Mouse (Mus musculus): ENCODE measurements around the gene Tas1r2. TPM values are rescaled to one million over a fixed set of nuclear protein-coding genes. Genes with fewer than 3 reads are reported as not detected.

Gene Tas1r2
- not detected in 2 replicates for polyA plus RNA-seq (2015; fragmentation: Nextera tagmentation; extraction: Ambion mirVana)

DNA sequence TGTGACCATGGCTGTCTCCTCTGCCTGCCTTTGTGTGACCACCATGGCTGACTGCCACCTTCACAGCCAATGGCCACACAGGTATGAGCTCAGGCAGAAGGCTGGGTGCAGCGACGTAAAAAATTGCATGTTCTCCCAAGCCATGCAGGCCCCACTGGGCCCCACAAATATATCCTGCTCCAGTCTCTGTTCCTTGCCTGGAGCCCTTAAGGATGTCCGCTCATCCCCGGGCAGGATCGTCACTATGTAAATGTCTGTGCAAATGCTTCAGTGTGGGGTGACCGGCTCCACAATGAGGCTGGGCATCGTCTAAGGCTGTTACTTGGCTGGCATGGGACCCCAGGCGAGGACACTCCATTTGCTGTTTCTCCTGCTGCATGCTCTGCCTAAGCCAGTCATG, at the start of gene Tas1r2:
TSS of gene Tas1r2 (plus strand) at position 301 of the 400 bp plus-strand sequence.
- Histone ChIP-seq H3K36me3 (ENCODE audit: insufficient read depth, low read length) (peaks cover 6% of the 10 kb centered on the region; the same call in 1 of the 2 replicates), H3K4me3 (ENCODE audit: low read length) (no peak within 1 kb of the TSS), H3K9ac (replicated peaks; ENCODE audit: low read length) (no peak within 1 kb of the TSS), H3K4me2 (replicated peaks; ENCODE audit: low read depth, low read length) (no peak within 1 kb of the TSS), H3K27ac (ENCODE audit: low read length) (no peak within 1 kb of the TSS), H3K4me1 (ENCODE audit: insufficient read depth, low read length) (peaks cover 8% of the 10 kb centered on the region; the same call in 1 of the 2 replicates), H3K9me3 (ENCODE audit: low read length) (no peaks in the 10 kb centered on the region), H3K27me3 (ENCODE audit: insufficient read depth, low read length) (no peaks in the 10 kb centered on the region)
- 77% methylated on average over 8 of the region's 8 CpGs for WGBS
- no peak for ATAC-seq (ENCODE audit: low FRiP score, low TSS enrichment)

DNA sequence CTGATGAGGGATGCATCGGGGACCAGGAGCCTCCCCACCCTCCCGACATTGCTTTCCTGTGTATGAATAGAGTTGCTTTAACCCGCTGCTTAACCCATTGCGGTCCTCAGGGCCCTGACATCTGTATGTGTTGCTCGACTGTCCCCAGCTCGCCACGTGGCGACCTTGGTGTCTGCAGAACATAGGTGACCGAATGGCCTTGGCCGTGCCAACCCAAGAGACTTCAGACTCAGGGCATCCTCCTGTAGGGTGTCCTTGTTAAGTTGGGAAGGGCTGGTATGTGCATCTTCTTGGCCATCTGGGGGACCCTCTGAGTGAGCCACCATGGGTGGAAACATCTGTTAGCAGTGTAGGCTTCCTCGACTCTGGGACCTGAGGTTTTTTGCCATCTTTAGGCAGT, 48.1 kb upstream of the Tas1r2 start:
- 78% methylated on average over 11 of the region's 11 CpGs for WGBS
- Histone ChIP-seq H3K36me3 (ENCODE audit: insufficient read depth, low read length) (peaks cover 25% of the 10 kb centered on the region), H3K4me2 (replicated peaks; ENCODE audit: low read depth, low read length) (no peak overlapping the region), H3K9me3 (ENCODE audit: low read length) (no peaks in the 10 kb centered on the region), H3K4me3 (ENCODE audit: low read length) (no peak overlapping the region), H3K27ac (ENCODE audit: low read length) (no peak overlapping the region), H3K4me1 (ENCODE audit: insufficient read depth, low read length) (peaks cover 24% of the 10 kb centered on the region), H3K27me3 (ENCODE audit: insufficient read depth, low read length) (no peaks in the 10 kb centered on the region), H3K9ac (replicated peaks; ENCODE audit: low read length) (no peak overlapping the region)
- ATAC-seq (ENCODE audit: low FRiP score, low TSS enrichment): no peak

DNA sequence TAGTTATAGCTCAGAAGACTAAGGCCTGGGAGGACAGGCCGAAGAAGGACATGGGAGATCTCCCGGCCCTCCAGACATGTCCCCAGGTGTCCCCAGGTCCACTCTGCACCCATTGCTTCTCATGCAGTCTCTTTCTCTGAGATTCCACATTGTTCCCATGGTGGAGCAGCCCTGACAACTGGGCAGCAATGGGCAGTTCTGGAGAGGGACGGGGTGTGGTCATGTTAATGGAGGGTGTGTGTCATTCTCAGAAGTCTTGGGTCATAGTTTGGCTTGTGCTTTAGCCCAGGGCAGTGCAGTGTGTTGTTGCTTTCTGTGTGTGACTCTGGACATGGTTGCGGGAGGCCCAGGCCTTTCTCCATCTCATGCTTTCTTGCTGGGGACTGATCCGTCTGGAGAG, 46.6 kb upstream of the Tas1r2 start:
- WGBS: 97% methylated on average over 5 of the region's 5 CpGs
- H3K4me1 ChIP-seq (ENCODE audit: insufficient read depth, low read length): peaks cover 19% of the 10 kb centered on the region
- no peak overlapping the region for H3K9ac ChIP-seq (replicated peaks; ENCODE audit: low read length)
- peaks cover 27% of the 10 kb centered on the region for H3K36me3 ChIP-seq (ENCODE audit: insufficient read depth, low read length)
- H3K4me2 ChIP-seq (replicated peaks; ENCODE audit: low read depth, low read length): no peak overlapping the region
- no peaks in the 10 kb centered on the region for H3K27me3 ChIP-seq (ENCODE audit: insufficient read depth, low read length)
- ATAC-seq (ENCODE audit: low FRiP score, low TSS enrichment): no peak
- no peaks in the 10 kb centered on the region for H3K9me3 ChIP-seq (ENCODE audit: low read length)
- no peak overlapping the region for H3K27ac ChIP-seq (ENCODE audit: low read length)
- no peak overlapping the region for H3K4me3 ChIP-seq (ENCODE audit: low read length)

DNA sequence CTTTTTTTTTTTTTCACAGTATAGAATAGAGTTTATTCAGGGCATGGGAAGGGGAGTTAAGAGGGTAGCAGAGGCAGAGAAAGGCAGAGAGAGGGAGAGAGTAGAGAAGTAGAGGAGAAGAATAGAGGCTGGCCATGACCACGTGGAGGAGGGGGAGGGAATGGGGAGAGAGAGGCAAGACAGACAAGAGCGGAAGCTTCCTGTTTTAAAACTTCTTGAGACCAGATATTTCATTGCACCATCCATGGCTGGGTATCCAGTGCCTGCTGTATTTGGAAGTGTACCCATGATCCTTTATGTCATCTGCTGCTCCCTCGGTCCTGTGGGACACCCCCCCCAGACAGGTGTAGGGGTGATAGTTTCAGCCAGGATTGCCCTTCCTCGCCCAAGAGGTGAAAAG, 44.4 kb upstream of the Tas1r2 start:
- WGBS: 77% methylated on average over 4 of the region's 4 CpGs
- Histone ChIP-seq H3K4me3 (ENCODE audit: low read length) (no peak overlapping the region), H3K27ac (ENCODE audit: low read length) (no peak overlapping the region), H3K36me3 (ENCODE audit: insufficient read depth, low read length) (peaks cover 36% of the 10 kb centered on the region), H3K27me3 (ENCODE audit: insufficient read depth, low read length) (no peaks in the 10 kb centered on the region), H3K4me2 (replicated peaks; ENCODE audit: low read depth, low read length) (no peak overlapping the region), H3K9ac (replicated peaks; ENCODE audit: low read length) (no peak overlapping the region), H3K4me1 (ENCODE audit: insufficient read depth, low read length) (peaks cover 8% of the 10 kb centered on the region; the same call in 1 of the 2 replicates), H3K9me3 (ENCODE audit: low read length) (peaks cover 3% of the 10 kb centered on the region; the same call in 1 of the 2 replicates)
- ATAC-seq (ENCODE audit: low FRiP score, low TSS enrichment): no peak

DNA sequence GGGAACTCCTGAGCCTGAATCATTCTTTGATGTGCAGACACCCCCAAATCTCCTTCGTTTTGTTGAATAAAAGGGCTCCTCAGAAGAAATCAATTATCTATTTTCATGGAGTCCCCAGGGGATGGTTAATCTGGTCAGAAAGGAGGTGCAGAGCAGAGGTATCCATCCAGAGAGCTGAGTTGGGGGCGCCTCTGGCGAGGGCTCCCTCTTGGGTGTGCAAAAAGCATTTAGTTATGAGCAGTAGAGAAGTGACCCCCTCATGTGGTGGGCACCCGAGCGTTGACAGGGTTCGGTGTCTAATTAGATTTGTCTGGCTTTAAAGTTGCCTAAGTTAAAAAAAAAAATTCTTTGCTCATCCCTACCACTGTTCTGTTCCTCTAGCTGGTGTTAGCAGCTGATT, 42.4 kb upstream of the Tas1r2 start:
- H3K9me3 ChIP-seq (ENCODE audit: low read length): peaks cover 5% of the 10 kb centered on the region; the same call in 1 of the 2 replicates
- no peak overlapping the region for H3K4me2 ChIP-seq (replicated peaks; ENCODE audit: low read depth, low read length)
- peaks cover 12% of the 10 kb centered on the region for H3K4me1 ChIP-seq (ENCODE audit: insufficient read depth, low read length)
- peak overlapping the region; percentile 63 for H3K27ac ChIP-seq (ENCODE audit: low read length)
- peaks cover 38% of the 10 kb centered on the region for H3K36me3 ChIP-seq (ENCODE audit: insufficient read depth, low read length)
- WGBS: 63% methylated on average over 6 of the region's 6 CpGs
- no peaks in the 10 kb centered on the region for H3K27me3 ChIP-seq (ENCODE audit: insufficient read depth, low read length)
- no peak for ATAC-seq (ENCODE audit: low FRiP score, low TSS enrichment)
- H3K4me3 ChIP-seq (ENCODE audit: low read length): no peak overlapping the region
- H3K9ac ChIP-seq (replicated peaks; ENCODE audit: low read length): no peak overlapping the region

DNA sequence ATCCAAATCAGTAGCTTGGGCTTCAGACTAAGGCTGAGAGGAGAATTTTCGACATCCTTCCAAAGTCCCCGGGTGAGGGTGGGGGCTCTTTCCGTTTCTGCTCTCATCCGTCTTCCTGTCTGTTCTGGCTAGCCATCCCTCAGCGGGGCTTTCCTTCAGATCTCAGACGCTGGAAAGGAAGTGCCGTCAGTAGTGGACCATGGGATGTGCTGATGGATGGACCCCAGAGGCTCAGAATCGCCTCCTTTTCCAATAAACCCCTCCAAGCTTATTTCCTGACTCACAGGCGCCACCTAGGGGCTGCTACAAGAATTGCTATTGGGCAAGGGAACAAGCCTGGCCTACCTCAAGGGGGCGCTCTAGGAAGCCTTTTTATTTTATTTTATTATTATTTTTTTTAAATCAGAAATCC, 41.8 kb upstream of the Tas1r2 start:
- Histone ChIP-seq H3K27ac (ENCODE audit: low read length) (peak overlapping the region; percentile 36; the same call in 1 of the 2 replicates), H3K4me1 (ENCODE audit: insufficient read depth, low read length) (peaks cover 17% of the 10 kb centered on the region), H3K9me3 (ENCODE audit: low read length) (peaks cover 5% of the 10 kb centered on the region; the same call in 1 of the 2 replicates), H3K36me3 (ENCODE audit: insufficient read depth, low read length) (peaks cover 36% of the 10 kb centered on the region), H3K4me2 (replicated peaks; ENCODE audit: low read depth, low read length) (peak overlapping the region; percentile 31; the same call in 1 of the 2 replicates), H3K9ac (replicated peaks; ENCODE audit: low read length) (no peak overlapping the region), H3K27me3 (ENCODE audit: insufficient read depth, low read length) (no peaks in the 10 kb centered on the region), H3K4me3 (ENCODE audit: low read length) (peak overlapping the region; percentile 20; the same call in 1 of the 2 replicates)
- 0 out of 2 replicates have a peak, but pooled peaks have one; percentile 65 for ATAC-seq (ENCODE audit: low FRiP score, low TSS enrichment)
- WGBS: 1% methylated on average over 10 of the region's 10 CpGs

DNA sequence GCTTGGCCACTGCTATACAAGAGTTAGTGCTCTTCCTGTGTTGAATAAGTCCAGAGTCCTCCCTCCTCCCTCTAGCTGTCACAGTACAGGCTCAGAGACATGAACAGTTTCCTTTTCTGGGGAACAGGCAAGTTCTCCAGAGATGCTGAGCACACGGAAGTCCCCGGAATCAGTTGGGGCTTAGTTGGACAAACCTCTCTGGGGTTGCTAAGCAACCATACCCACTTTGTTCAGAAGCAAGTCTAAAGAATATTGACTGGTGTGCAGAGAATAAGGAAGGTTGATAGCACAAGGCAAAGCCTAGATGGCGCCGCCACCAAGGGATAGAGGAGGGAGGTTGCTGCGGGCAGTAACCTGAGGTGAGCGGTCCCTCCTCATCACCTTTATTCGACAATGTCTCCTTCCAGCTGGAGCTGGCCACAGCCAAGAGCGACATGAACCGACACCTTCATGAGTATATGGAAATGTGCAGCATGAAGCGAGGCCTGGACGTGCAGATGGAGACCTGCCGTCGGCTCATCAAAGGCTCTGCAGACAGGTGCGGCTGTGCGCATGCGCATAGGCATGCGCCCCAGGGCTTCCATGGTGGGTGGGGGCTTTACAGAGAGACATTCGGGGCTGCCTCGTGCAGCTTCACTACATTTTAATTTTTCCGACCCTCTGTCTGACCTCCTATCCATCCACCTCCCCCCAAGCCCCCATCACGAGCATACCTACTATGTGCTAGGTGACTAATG, 38.6 kb upstream of the Tas1r2 start:
- Histone ChIP-seq H3K27me3 (ENCODE audit: insufficient read depth, low read length) (no peaks in the 10 kb centered on the region), H3K27ac (ENCODE audit: low read length) (no peak overlapping the region), H3K4me1 (ENCODE audit: insufficient read depth, low read length) (peaks cover 23% of the 10 kb centered on the region), H3K4me3 (ENCODE audit: low read length) (no peak overlapping the region), H3K36me3 (ENCODE audit: insufficient read depth, low read length) (peaks cover 25% of the 10 kb centered on the region), H3K9me3 (ENCODE audit: low read length) (peaks cover 5% of the 10 kb centered on the region; the same call in 1 of the 2 replicates), H3K9ac (replicated peaks; ENCODE audit: low read length) (no peak overlapping the region), H3K4me2 (replicated peaks; ENCODE audit: low read depth, low read length) (no peak overlapping the region)
- no peak for ATAC-seq (ENCODE audit: low FRiP score, low TSS enrichment)
- WGBS: 89% methylated on average over 21 of the region's 21 CpGs

DNA sequence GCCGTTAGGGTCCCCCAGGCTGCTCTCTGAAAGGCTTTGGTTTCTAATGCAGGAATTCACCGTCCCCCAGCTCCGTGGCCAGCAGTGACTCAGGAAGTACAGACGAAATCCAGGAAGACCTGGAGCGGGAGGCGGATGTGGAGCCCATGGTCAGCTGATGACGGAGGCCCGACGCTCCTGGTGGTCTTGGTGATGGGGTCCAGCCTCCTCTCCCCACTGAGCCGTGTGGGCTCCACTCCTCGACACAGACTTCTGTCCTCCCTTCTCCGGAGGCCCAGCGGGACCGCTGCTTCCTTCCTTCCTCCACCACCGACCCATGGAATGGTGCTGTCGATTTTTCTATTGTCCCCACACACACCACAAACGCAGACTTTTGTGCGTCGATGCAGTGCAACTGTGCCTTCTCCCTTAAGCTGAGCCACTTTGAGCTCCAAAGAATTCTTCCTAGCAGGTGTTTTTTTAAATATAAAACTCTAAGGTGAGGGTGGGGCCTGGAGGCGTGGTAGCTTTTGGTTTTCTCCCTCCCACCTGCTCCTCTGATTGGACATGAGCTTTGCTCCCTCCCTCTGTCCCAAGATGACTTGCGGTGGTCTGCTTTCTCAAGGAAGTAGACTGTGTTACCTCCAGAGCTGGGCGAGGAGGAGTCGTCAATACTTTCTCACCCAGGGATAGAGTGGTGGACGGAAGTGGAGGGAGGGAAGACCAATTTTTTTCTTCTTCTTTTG, 36.9 kb upstream of the Tas1r2 start:
- H3K27me3 ChIP-seq (ENCODE audit: insufficient read depth, low read length): no peaks in the 10 kb centered on the region
- peaks cover 5% of the 10 kb centered on the region; the same call in 1 of the 2 replicates for H3K9me3 ChIP-seq (ENCODE audit: low read length)
- H3K4me3 ChIP-seq (ENCODE audit: low read length): peak overlapping the region; percentile 53
- WGBS: 12% methylated on average over 24 of the region's 24 CpGs
- peak overlapping the region; percentile 70 for H3K4me2 ChIP-seq (replicated peaks; ENCODE audit: low read depth, low read length)
- H3K9ac ChIP-seq (replicated peaks; ENCODE audit: low read length): peak overlapping the region; percentile 70
- peaks cover 17% of the 10 kb centered on the region for H3K4me1 ChIP-seq (ENCODE audit: insufficient read depth, low read length)
- H3K36me3 ChIP-seq (ENCODE audit: insufficient read depth, low read length): peaks cover 21% of the 10 kb centered on the region
- ATAC-seq (ENCODE audit: low FRiP score, low TSS enrichment): peak; percentile 87
- peak overlapping the region; percentile 79 for H3K27ac ChIP-seq (ENCODE audit: low read length)

DNA sequence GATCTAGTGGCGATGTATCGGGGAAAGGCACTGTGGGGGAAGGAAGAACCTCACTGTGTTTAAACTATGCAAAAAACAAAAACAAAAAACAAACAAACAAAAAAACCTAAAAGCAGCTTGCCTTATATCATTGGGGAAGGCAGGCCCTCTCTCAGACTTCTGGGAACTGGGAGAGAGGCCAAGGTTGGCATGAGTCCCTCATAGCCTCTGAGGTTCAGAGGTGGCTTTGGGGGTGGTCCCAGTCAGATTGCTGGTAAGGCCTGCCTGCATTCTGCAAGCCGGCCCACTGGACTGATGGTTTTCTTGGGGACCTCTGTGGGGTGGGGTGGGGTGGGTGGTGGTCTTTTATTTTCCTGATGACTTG, 36.4 kb upstream of the Tas1r2 start:
- 63% methylated on average over 3 of the region's 3 CpGs for WGBS
- Histone ChIP-seq H3K4me1 (ENCODE audit: insufficient read depth, low read length) (peaks cover 15% of the 10 kb centered on the region), H3K36me3 (ENCODE audit: insufficient read depth, low read length) (peaks cover 21% of the 10 kb centered on the region), H3K27ac (ENCODE audit: low read length) (peak overlapping the region; percentile 79), H3K27me3 (ENCODE audit: insufficient read depth, low read length) (no peaks in the 10 kb centered on the region), H3K4me3 (ENCODE audit: low read length) (peak overlapping the region; percentile 53), H3K9me3 (ENCODE audit: low read length) (peaks cover 5% of the 10 kb centered on the region; the same call in 1 of the 2 replicates), H3K4me2 (replicated peaks; ENCODE audit: low read depth, low read length) (peak overlapping the region; percentile 70), H3K9ac (replicated peaks; ENCODE audit: low read length) (peak overlapping the region; percentile 6; the same call in 1 of the 2 replicates)
- ATAC-seq (ENCODE audit: low FRiP score, low TSS enrichment): no peak

All from kidney, embryonic 16.5 days (tissue).